Mouse (Mus musculus): ENCODE measurements at regions not wholly inside any gene's neighbourhood (a gene's known extent, or its start where the extent isn't known, plus 50 kb on each side); places are given as distances from the start of the nearest gene placed in this dataset.
"Not testable (repeated sequence)": the region's sequence is repeated elsewhere in the genome, so short reads cannot be mapped to it uniquely, and the experiment has no call there.

GRCm38 (mm10) chr2:98263641-98264040 lies 398.4 kb upstream of the Gm10801 start:
- peak in 1 of 2 experiments; percentile 46 for DNase-seq (ENCODE audit: extremely low spot score in 1 of 2, low spot score in 2 of 2)
- intact Hi-C loops (cut with DNase I) = no loop called here

- no peak for DNase-seq (ENCODE audit: extremely low spot score in 1 of 2, low spot score in 2 of 2)
Measured at GRCm38 (mm10) chr2:98269562-98269961, 392.5 kb upstream of the Gm10801 start.

GRCm38 (mm10) chr2:98286796-98287352 lies 375.2 kb upstream of the Gm10801 start:
- DNase-seq (ENCODE audit: extremely low spot score in 1 of 2, low spot score in 2 of 2) = peak in 1 of 2 experiments; percentile 57
- intact Hi-C loops (cut with DNase I) = no loop called here

More at GRCm38 (mm10) chr2:98269562-98269961, 392.5 kb upstream of the Gm10801 start:
- intact Hi-C loops (cut with DNase I) = no loop called here

- intact Hi-C loops (cut with DNase I); DNase-seq (ENCODE audit: extremely low spot score in 1 of 2, low spot score in 2 of 2): not testable (repeated sequence)
Measured at GRCm38 (mm10) chr2:98330025-98330424, 332.0 kb upstream of the Gm10801 start.

GRCm38 (mm10) chr2:98354200-98354599 lies 307.8 kb upstream of the Gm10801 start:
- peak in 1 of 2 experiments; percentile 2 for DNase-seq (ENCODE audit: extremely low spot score in 1 of 2, low spot score in 2 of 2)
- intact Hi-C loops (cut with DNase I) = no loop called here

- no peak for DNase-seq (ENCODE audit: extremely low spot score in 1 of 2, low spot score in 2 of 2)
- intact Hi-C loops (cut with DNase I) = no loop called here
Measured at GRCm38 (mm10) chr2:98379211-98379610, 282.8 kb upstream of the Gm10801 start.

Measured in left cerebral cortex, postnatal 10 days (tissue).